Mouse (Mus musculus) bone marrow, adult 2 months (tissue): ENCODE measurements around the gene Srgn. TPM values are rescaled to one million over a fixed set of nuclear protein-coding genes. Genes with fewer than 3 reads are reported as not detected.
"Not testable (repeated sequence)": the region's sequence is repeated elsewhere in the genome, so short reads cannot be mapped to it uniquely, and the experiment has no call there.

ENCODE experiments used
- H3K27ac ChIP-seq: fragments of 200-500 bp; 2 replicates; pipeline ENCODE4 v1.5.1; 2012; ENCODE audit warnings: low read depth, mild to moderate bottlenecking, control low read depth, inconsistent platforms, low read length; ENCODE audit not compliant: control insufficient read depth, poor library complexity, insufficient read depth
- H3K4me1 ChIP-seq: fragments of 200-500 bp; 2 replicates; pipeline ENCODE4 v1.6.1; 2011; ENCODE audit warnings: low read length; ENCODE audit not compliant: control insufficient read depth, insufficient read depth
- H3K4me3 ChIP-seq: fragments of 200-500 bp; replicated peaks from 2 replicates; pipeline ENCODE3; 2011; ENCODE audit warnings: mild to moderate bottlenecking, low read depth, low read length, control low read depth; ENCODE audit not compliant: control insufficient read depth
- CTCF ChIP-seq: fragments of 200-500 bp; IDR thresholded peaks from 2 replicates; pipeline ENCODE4 v1.5.1; 2011; ENCODE audit warnings: low read length, control low read depth; ENCODE audit not compliant: control insufficient read depth, insufficient read depth
- POLR2A ChIP-seq: fragments of 200-500 bp; IDR thresholded peaks from 2 replicates; pipeline ENCODE4 v1.6.1; 2011; ENCODE audit warnings: low read depth, mild to moderate bottlenecking, control low read depth, low read length, borderline replicate concordance; ENCODE audit not compliant: control insufficient read depth
- WGBS: fragments of 180-500 bp; shearing (Covaris S2); methylation state at CpG from one replicate; pipeline ENCODE4 v1.1.7; 2018; 5-methylcytosine and 5-hydroxymethylcytosine counted together
- polyA plus RNA-seq: library from polyadenylated mRNA; stranded (reverse); fragments of >200 nt; gene quantifications from 2 replicates; pipeline ENCODE4 v1.2.4, GENCODE M21; 2011; ENCODE audit warnings: low replicate concordance; ENCODE audit not compliant: missing spikeins, insufficient read depth, insufficient read length

Srgn gene
- polyA plus RNA-seq, 1 experiment: 72.9 TPM

- Histone ChIP-seq H3K4me3 (no peak overlapping the region), H3K4me1 (peaks cover 6% of the 10 kb centered on the region; the same call in 1 of the 2 replicates), H3K27ac (0 out of 2 replicates have a peak overlapping the region, but pooled peaks have one; percentile 37)
- WGBS: 38% methylated on average over 7 of the region's 7 CpGs
- TF ChIP-seq POLR2A (no peak), CTCF (no peak)
Observed at GRCm38 (mm10) chr10:62501951-62502350, 25.3 kb downstream of the Srgn start.

DNA sequence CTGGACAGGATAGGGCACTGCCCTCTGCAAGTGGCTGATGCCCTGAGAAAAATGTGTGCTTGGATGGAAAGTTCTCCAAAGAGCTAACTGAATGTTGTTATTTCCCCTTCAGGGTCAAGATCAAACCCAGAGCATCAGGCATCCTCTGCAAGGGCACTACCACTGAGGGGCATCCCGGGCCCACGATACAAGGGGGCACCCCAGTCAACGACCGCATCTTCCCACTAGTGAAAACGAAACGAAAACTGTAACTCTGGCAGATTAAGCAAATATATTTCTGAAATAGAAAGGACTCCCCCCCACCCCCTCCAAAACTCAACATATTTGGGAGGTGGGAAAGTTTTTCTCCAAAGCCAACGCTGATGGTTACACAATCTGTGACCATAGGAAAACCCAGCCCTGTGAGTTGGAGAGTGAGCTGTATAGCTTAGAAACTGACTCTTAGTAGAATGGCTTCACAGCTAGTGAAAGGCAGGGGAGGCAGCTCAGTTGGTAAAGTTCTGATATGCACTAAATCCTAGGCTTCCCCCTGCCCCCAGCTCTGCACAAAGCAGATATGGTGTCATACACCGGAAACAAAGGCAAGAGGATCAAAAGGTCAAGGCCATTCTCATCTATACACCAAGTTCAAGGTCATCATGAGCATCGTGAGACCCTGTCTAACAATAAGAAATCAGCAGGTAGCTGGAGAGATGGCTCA is 26.2 kb downstream of the Srgn start:
- peak overlapping the region; percentile 67 for H3K27ac ChIP-seq
- WGBS: 7% methylated on average over 9 of the region's 9 CpGs
- H3K4me3 ChIP-seq: peak overlapping the region; percentile 16
- TF ChIP-seq POLR2A (no peak), CTCF (no peak)
- peaks cover 6% of the 10 kb centered on the region; the same call in 1 of the 2 replicates for H3K4me1 ChIP-seq

GRCm38 (mm10) chr10:62500088-62500915 is 26.9 kb downstream of the Srgn start:
- TF ChIP-seq CTCF (peak; percentile 91), POLR2A (no peak)
- WGBS: 18% methylated on average over 15 of the region's 15 CpGs
- Histone ChIP-seq H3K4me3 (peak overlapping the region; percentile 16), H3K27ac (peak overlapping the region; percentile 67), H3K4me1 (peaks cover 6% of the 10 kb centered on the region; the same call in 1 of the 2 replicates)

GRCm38 (mm10) chr10:62491681-62492080 is 35.6 kb downstream of the Srgn start:
- not testable (repeated sequence) for H3K27ac ChIP-seq, H3K4me1 ChIP-seq, H3K4me3 ChIP-seq
- 42% methylated on average over 3 of the region's 3 CpGs for WGBS

GRCm38 (mm10) chr10:62488266-62488665 is 39.0 kb downstream of the Srgn start:
- no peaks in the 10 kb centered on the region; the same call in 1 of the 2 replicates for H3K4me1 ChIP-seq

GRCm38 (mm10) chr10:62486618-62487415 is 40.4 kb downstream of the Srgn start, which contains the start of gene Vps26a:
Gene Vps26a, minus strand, starts transcription at chr10:62486805.
- Histone ChIP-seq H3K4me3 (peak within 1 kb of the TSS; percentile 93), H3K4me1 (no peaks in the 10 kb centered on the region; the same call in 1 of the 2 replicates), H3K27ac (peak within 1 kb of the TSS; percentile 77)
- TF ChIP-seq POLR2A (peak; percentile 60; the same call in 1 of the 2 replicates), CTCF (no peak)
- WGBS: under 1% methylated on average over 55 of the region's 59 CpGs

More at GRCm38 (mm10) chr10:62488266-62488665, 39.0 kb downstream of the Srgn start:
- Histone ChIP-seq H3K4me3 (no peak overlapping the region), H3K27ac (no peak overlapping the region)
- TF ChIP-seq POLR2A (no peak), CTCF (peak; percentile 26; the same call in 1 of the 2 replicates)
- 17% methylated on average over 1 of the region's 1 CpGs for WGBS

DNA sequence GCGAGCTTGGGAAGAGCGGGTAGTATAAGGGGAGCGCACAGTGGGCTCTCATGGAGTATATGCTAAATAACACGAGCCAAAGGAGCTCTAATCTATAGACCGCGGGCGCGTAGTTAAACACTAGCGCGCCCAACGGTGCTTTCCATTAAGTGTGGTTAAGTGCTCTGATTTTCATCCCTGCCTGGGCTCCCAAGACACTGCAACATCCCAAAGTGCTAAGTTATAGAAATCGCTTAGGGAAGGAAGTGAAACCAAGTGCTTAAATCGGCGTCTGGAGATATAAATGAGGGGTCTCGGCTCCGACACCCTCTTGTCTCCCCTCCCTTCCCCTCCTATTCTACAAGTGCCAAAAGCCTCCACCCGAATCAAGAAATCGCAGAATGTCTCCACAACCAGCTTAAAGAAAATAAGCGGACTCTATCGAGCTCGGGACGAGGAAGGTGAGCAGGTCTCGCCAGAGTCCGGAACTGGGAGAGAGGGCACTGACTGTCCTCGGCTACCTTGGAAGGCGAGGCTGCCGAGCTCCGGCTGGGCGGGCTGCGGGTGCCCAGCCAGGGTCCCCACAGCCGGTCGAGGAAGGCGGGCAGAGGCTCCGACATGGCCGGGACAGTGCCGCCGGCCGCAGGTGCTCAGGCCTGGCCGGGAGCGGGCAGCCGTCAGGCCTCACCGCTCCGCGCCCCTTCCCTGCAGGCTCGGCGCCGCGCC is 41.2 kb downstream of the Srgn start:
- TF ChIP-seq POLR2A (no peak), CTCF (no peak)
- WGBS: under 1% methylated on average over 48 of the region's 48 CpGs
- peak overlapping the region; percentile 93 for H3K4me3 ChIP-seq
- H3K4me1 ChIP-seq: no peaks in the 10 kb centered on the region; the same call in 1 of the 2 replicates
- H3K27ac ChIP-seq: peak overlapping the region; percentile 77
